Mouse (Mus musculus) myocyte (in vitro differentiated cells): Measurements from ENCODE around the gene Timp4. TPM values are rescaled to one million over a fixed set of nuclear protein-coding genes. Genes with fewer than 3 reads are reported as not detected.

Source experiments
- H3K27me3 ChIP-seq: one replicate; pipeline ENCODE4 v1.6.1; 2011; ENCODE audit not compliant: control insufficient read depth, insufficient read depth, insufficient read length
- H3K36me3 ChIP-seq: one replicate; pipeline ENCODE4 v1.6.1; 2011; ENCODE audit not compliant: control insufficient read depth, insufficient read depth
- H3K4me2 ChIP-seq: one replicate; pipeline ENCODE4 v1.6.1; 2011; ENCODE audit warnings: low read depth, control low read depth
- H3K4me3 ChIP-seq: one replicate; pipeline ENCODE4 v1.5.1; 2011; ENCODE audit warnings: mild to moderate bottlenecking, control low read depth, moderate library complexity
- H3K79me2 ChIP-seq: one replicate; pipeline ENCODE4 v1.6.1; 2011; ENCODE audit not compliant: control insufficient read depth, insufficient read depth
- H3ac ChIP-seq: one replicate; pipeline ENCODE4 v1.6.1; 2011; ENCODE audit not compliant: control insufficient read depth, insufficient read length
- CEBPB ChIP-seq: IDR thresholded peaks from 2 replicates; pipeline ENCODE4 v1.6.1; 2011; ENCODE audit warnings: mild to moderate bottlenecking, moderate library complexity; ENCODE audit not compliant: poor library complexity, insufficient read depth, severe bottlenecking
- E2F4 ChIP-seq: IDR thresholded peaks from one replicate; pipeline ENCODE4 v1.6.1; 2011; ENCODE audit warnings: mild to moderate bottlenecking, control low read depth, moderate library complexity; ENCODE audit not compliant: insufficient read depth
- MAX ChIP-seq: IDR thresholded peaks from one replicate; pipeline ENCODE4 v1.6.1; 2011; ENCODE audit warnings: low read depth, mild to moderate bottlenecking, control low read depth
- MYOD1 ChIP-seq, 3 experiments: IDR thresholded peaks; one replicate each; pipeline ENCODE4 v1.6.1; 2011; ENCODE audit warnings: control low read depth in 2 of 3, low read depth in 2 of 3, mild to moderate bottlenecking in 2 of 3, moderate library complexity in 1 of 3; ENCODE audit not compliant: insufficient read length in 2 of 3, control insufficient read depth in 1 of 3
- MYOG ChIP-seq, 3 experiments: IDR thresholded peaks; one replicate each; pipeline ENCODE4 v1.6.1; 2011; ENCODE audit warnings: control low read depth in 2 of 3, low read depth in 2 of 3, mild to moderate bottlenecking in 2 of 3; ENCODE audit not compliant: insufficient read length in 2 of 3, control insufficient read depth in 1 of 3, insufficient read depth in 1 of 3
- POLR2A ChIP-seq: IDR thresholded peaks from one replicate; pipeline ENCODE4 v1.6.1; 2011; ENCODE audit warnings: low read depth, mild to moderate bottlenecking, control low read depth, moderate library complexity; ENCODE audit not compliant: insufficient read length
- POLR2AphosphoS2 ChIP-seq: IDR thresholded peaks from one replicate; pipeline ENCODE4 v1.6.1; 2011; ENCODE audit warnings: low read depth, control low read depth; ENCODE audit not compliant: insufficient read length
- REST ChIP-seq: IDR thresholded peaks from one replicate; pipeline ENCODE4 v1.6.1; 2011; ENCODE audit warnings: mild to moderate bottlenecking, control low read depth, moderate library complexity; ENCODE audit not compliant: insufficient read depth, insufficient read length
- SRF ChIP-seq: IDR thresholded peaks from one replicate; pipeline ENCODE4 v1.6.1; 2011; ENCODE audit warnings: low read depth; ENCODE audit not compliant: control insufficient read depth, insufficient read length
- TCF12 ChIP-seq: IDR thresholded peaks from one replicate; pipeline ENCODE4 v1.6.1; 2011; ENCODE audit warnings: mild to moderate bottlenecking, control low read depth; ENCODE audit not compliant: poor library complexity, insufficient read depth, severe bottlenecking
- TCF3 ChIP-seq: IDR thresholded peaks from one replicate; pipeline ENCODE4 v1.6.1; 2011; ENCODE audit warnings: low read depth, control low read depth; ENCODE audit not compliant: insufficient read length
- USF1 ChIP-seq: IDR thresholded peaks from one replicate; pipeline ENCODE4 v1.6.1; 2011; ENCODE audit warnings: low read depth, mild to moderate bottlenecking, control low read depth, moderate library complexity
- polyA plus RNA-seq: library from polyadenylated mRNA; unstranded; fragments of >200 nt; fragmentation: generic; extraction: Trizol; gene quantifications from one replicate; pipeline ENCODE4 v1.2.1, GENCODE M21; 2012; ENCODE audit warnings: missing spikeins

Timp4 gene
- polyA plus RNA-seq = 0.02 TPM

GRCm38 (mm10) chr6:115252099-115252873, at the start of gene Timp4:
TSS of gene Timp4 (minus strand) at chr6:115252205.
- Histone ChIP-seq H3K79me2 (no peaks in the 10 kb centered on the region), H3K27me3 (no peaks in the 10 kb centered on the region), H3K36me3 (no peaks in the 10 kb centered on the region), H3K4me2 (no peak within 1 kb of the TSS), H3K4me3 (no peak within 1 kb of the TSS), H3ac (no peak within 1 kb of the TSS)
- no peak for TF ChIP-seq TCF12
- no peak for TF ChIP-seq POLR2AphosphoS2
- no peak for TF ChIP-seq E2F4
- no peak for TF ChIP-seq REST
- TF ChIP-seq MYOG (IDR thresholded peaks at IDR 0.05; ENCODE audit: control insufficient read depth in 1 of 3, insufficient read depth in 1 of 3, insufficient read length in 2 of 3, low read depth in 2 of 3) = no peak
- no peak for TF ChIP-seq TCF3
- TF ChIP-seq MAX = no peak

DNA sequence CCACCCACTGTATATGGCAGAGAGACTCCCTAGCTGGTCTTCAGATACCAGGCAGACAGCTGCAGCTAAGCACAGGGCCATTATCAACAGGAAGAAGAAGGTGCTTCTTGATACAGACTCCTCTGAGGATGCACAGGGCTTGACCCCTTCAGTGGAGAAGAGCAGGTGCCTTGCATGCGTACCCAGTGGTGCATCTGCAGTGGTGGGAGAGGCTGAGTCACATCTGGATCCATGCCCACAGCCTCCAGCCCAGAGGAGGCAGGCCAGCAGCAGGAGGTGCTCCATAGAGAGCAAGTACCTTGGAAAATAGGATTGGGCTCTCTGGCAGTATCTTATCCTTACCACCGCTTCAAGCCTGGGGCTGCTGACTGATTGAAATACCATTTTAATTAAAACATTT, 41.9 kb upstream of the Timp4 start:
- H3K79me2 ChIP-seq = no peaks in the 10 kb centered on the region
- no peak overlapping the region for H3K4me2 ChIP-seq
- H3ac ChIP-seq = no peak overlapping the region
- H3K27me3 ChIP-seq = no peaks in the 10 kb centered on the region
- H3K36me3 ChIP-seq = no peaks in the 10 kb centered on the region
- H3K4me3 ChIP-seq = no peak overlapping the region
- no peak for TF ChIP-seq MAX
- no peak for TF ChIP-seq USF1
- no peak for TF ChIP-seq E2F4
- no peak for TF ChIP-seq TCF3
- TF ChIP-seq MYOG (IDR thresholded peaks at IDR 0.05; ENCODE audit: control insufficient read depth in 1 of 3, insufficient read depth in 1 of 3, insufficient read length in 2 of 3, low read depth in 2 of 3) = no peak
- no peak for TF ChIP-seq SRF
- TF ChIP-seq TCF12 = no peak

DNA sequence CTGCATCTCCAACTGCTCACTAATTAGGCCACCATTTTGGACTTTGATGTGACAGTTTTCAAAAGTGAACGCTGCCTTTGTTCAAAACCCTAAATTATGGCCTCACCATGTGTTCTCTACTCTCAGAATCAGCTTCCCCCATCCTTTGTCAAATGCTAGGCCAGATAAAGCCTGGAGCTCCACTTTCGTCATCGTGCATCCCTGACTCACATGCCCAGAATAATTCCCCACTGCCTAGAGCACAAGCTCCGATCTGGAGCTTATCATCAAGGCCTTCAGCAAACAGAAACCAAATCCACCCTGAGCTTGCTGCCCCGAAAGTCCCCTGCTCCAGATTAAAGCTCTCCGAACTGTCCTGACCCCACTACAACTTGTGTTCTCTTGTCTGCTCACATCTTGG, 40.6 kb upstream of the Timp4 start:
- no peak for TF ChIP-seq POLR2A
- no peak for TF ChIP-seq POLR2AphosphoS2
- no peak for TF ChIP-seq TCF12
- TF ChIP-seq REST = no peak
- TF ChIP-seq USF1 = no peak
- no peak for TF ChIP-seq TCF3
- no peak for TF ChIP-seq MYOG (IDR thresholded peaks at IDR 0.05; ENCODE audit: control insufficient read depth in 1 of 3, insufficient read depth in 1 of 3, insufficient read length in 2 of 3, low read depth in 2 of 3)
- no peak for TF ChIP-seq CEBPB
- no peak for TF ChIP-seq MAX
- no peak for TF ChIP-seq E2F4
- TF ChIP-seq MYOD1 (IDR thresholded peaks at IDR 0.05; ENCODE audit: control insufficient read depth in 1 of 3, insufficient read length in 2 of 3, low read depth in 2 of 3) = no peak
- TF ChIP-seq SRF = no peak
- Histone ChIP-seq H3K27me3 (no peaks in the 10 kb centered on the region), H3ac (no peak overlapping the region), H3K79me2 (no peaks in the 10 kb centered on the region), H3K36me3 (no peaks in the 10 kb centered on the region), H3K4me3 (no peak overlapping the region), H3K4me2 (no peak overlapping the region)

DNA sequence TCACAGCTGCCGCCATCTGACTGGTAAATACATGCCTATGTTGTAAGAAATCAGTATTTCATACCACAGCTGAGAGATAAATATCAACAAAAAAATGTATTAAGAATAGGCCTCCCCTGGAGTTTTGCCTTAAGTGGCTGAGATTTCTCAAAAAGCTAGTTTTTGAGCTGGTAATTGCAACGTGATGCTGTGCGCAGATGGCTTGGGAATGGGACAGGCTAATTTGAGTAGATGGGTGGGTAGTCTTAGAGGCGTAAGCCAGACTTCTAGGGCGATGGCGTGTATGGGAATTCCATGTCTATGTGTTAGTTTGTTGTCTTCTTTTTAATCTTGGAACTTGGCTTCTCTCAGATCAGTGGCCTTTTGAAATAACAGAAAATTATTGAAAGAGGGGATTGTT, 39.8 kb upstream of the Timp4 start:
- H3K36me3 ChIP-seq = no peaks in the 10 kb centered on the region
- H3K79me2 ChIP-seq = no peaks in the 10 kb centered on the region
- no peak overlapping the region for H3ac ChIP-seq
- no peaks in the 10 kb centered on the region for H3K27me3 ChIP-seq
- TF ChIP-seq TCF12 = no peak
- TF ChIP-seq SRF = no peak
- no peak for TF ChIP-seq POLR2A
- no peak for TF ChIP-seq REST
- TF ChIP-seq MAX = no peak
- no peak for TF ChIP-seq MYOD1 (IDR thresholded peaks at IDR 0.05; ENCODE audit: control insufficient read depth in 1 of 3, insufficient read length in 2 of 3, low read depth in 2 of 3)
- no peak for TF ChIP-seq TCF3
- no peak for TF ChIP-seq CEBPB
- TF ChIP-seq POLR2AphosphoS2 = no peak
- TF ChIP-seq E2F4 = no peak
- no peak for TF ChIP-seq MYOG (IDR thresholded peaks at IDR 0.05; ENCODE audit: control insufficient read depth in 1 of 3, insufficient read depth in 1 of 3, insufficient read length in 2 of 3, low read depth in 2 of 3)
- no peak for TF ChIP-seq USF1
- no peak overlapping the region for H3K4me3 ChIP-seq
- H3K4me2 ChIP-seq = no peak overlapping the region

DNA sequence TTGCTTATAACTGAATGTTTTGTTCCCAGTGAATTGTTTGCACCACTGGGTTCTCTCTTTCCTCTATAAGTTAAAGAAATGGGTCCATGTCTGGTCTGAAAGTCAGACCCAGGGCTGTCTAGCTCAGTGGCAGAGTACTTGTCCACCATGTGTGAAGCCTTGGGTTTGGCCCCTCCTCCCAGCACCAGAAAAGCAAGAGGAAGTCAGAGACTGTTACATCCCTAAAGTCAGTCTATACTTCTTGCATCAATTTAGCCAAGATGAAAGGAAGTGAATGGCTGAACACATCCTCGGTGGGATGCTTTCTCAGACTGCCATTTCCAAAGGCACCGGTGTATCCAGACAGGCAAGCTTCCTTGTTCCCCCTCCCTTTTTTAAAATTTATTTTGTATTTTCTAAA, 39.1 kb upstream of the Timp4 start:
- no peak overlapping the region for H3ac ChIP-seq
- H3K4me3 ChIP-seq = no peak overlapping the region
- TF ChIP-seq TCF3 (no peak), POLR2A (no peak), MYOD1 (IDR thresholded peaks at IDR 0.05; ENCODE audit: control insufficient read depth in 1 of 3, insufficient read length in 2 of 3, low read depth in 2 of 3) (no peak), MAX (no peak), USF1 (no peak), REST (no peak), MYOG (IDR thresholded peaks at IDR 0.05; ENCODE audit: control insufficient read depth in 1 of 3, insufficient read depth in 1 of 3, insufficient read length in 2 of 3, low read depth in 2 of 3) (no peak), E2F4 (no peak), SRF (no peak), POLR2AphosphoS2 (no peak), TCF12 (no peak), CEBPB (no peak)
- H3K27me3 ChIP-seq = no peaks in the 10 kb centered on the region
- no peak overlapping the region for H3K4me2 ChIP-seq
- no peaks in the 10 kb centered on the region for H3K36me3 ChIP-seq
- H3K79me2 ChIP-seq = no peaks in the 10 kb centered on the region
